Mouse (Mus musculus) retina, adult 2 months (tissue): ENCODE measurements around the gene Cdk10.

Experiments used
- DNase-seq: peaks from one replicate; pipeline ENCODE4 v3.0.0-alpha.2; 2012; ENCODE audit warnings: low read depth, low spot score

Cdk10 gene

GRCm38 (mm10) chr8:123271901-123272300 is 47.3 kb downstream of the Cdk10 start:
- DNase-seq: no peak

DNA sequence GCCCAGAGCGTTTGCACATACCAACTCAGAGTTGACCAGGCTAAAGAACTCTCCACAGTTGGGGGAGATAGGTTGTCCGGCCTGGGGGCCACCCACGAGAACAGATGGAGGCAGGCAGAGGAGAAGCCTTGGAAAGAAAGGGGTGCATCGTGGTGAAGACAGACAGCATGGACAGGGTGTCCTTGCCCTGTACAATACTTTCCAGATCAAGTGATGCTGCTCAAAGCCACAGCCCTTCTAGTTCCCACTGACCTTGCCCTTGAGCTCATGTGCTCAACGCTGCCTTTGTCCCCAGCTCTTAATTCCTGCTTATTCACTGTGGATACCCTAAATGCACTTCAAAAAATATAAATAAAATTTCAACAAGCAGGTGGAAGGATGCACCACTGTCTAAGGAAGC is 49.8 kb downstream of the Cdk10 start:
- no peak for DNase-seq

- no peak for DNase-seq
These were observed 50.5 kb downstream of the Cdk10 start for GRCm38 (mm10) chr8:123275096-123275495.

DNA sequence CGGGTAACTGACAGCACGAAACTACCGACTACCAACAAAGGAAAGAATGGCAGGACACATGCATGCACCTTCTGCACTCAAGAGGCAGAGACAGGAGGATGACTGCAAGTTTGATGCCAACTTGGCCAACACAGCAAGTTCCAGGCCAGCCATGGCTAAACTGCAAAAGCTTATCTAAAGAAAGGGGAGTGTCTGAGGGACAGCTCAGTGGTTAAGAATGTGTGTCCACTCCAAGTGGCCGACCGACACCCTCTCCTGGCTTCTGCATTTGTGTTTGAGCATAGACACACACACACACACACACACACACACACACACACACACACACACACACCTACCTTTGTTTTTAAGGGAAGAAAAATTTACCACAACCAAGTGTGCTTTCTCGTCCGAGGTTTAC is 53.8 kb downstream of the Cdk10 start:
- DNase-seq: no peak

GRCm38 (mm10) chr8:123279828-123280227 is 55.2 kb downstream of the Cdk10 start:
- DNase-seq: no peak

DNA sequence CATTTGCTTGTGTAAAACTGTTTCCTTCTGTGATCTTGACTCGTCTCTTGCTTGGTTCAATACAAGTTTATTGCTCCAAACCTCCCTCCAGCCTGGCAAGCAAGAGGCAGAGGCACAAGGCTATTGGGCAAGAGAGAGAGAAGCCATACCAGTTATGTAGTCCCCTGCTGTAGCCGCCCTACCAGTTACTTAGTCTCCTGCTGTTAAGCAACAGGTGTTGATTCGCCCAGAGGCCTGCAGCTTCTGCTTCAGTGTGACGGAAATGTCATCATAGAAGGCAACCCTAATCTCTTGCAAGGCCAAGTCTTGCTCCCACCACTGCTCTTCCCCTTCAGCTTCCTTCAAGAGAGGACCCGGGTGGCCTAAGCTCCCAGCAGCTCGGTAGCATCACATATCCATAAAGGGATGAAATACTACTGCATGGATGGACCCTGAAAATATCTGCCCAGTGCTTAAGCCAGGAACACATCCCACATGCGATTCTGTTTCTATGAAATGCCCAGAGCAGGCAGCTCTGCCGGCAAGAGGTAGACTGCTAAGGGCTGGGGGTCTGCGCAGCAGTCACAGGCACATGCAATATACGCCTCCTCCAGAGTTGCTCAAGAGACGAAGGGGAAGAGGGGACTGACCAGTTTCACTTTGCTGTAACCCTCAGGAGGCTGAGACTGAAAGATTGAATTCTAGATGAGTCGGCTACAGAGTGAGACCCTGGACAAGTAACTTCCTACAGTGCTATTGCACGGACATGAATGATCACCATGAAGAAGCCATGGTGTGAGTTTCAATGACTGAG is 55.9 kb downstream of the Cdk10 start:
- no peak for DNase-seq
